Mouse (Mus musculus): ENCODE data around the gene Cmss1.

GRCm38 (mm10) chr16:57544441-57544840 lies 62.2 kb downstream of the Cmss1 start:
- TF ChIP-seq CTCF (IDR thresholded peaks at IDR 0.05; ENCODE audit: insufficient read depth, low read depth, low read length) = no peak
- no peak for TF ChIP-seq POLR2A (IDR thresholded peaks at IDR 0.05; ENCODE audit: insufficient read depth, low read depth, low read length)

All from olfactory bulb, adult 2 months (tissue).